Mouse (Mus musculus): ENCODE results near the gene Spsb3. TPM values are rescaled to one million over a fixed set of nuclear protein-coding genes. Genes with fewer than 3 reads are reported as not detected.
A peak's percentile ranks its signal among the peaks of the same experiment; 100 is the strongest.

The Spsb3 gene
- polyA plus RNA-seq, 1 experiment from 2014 or later: 51.5 TPM

DNA sequence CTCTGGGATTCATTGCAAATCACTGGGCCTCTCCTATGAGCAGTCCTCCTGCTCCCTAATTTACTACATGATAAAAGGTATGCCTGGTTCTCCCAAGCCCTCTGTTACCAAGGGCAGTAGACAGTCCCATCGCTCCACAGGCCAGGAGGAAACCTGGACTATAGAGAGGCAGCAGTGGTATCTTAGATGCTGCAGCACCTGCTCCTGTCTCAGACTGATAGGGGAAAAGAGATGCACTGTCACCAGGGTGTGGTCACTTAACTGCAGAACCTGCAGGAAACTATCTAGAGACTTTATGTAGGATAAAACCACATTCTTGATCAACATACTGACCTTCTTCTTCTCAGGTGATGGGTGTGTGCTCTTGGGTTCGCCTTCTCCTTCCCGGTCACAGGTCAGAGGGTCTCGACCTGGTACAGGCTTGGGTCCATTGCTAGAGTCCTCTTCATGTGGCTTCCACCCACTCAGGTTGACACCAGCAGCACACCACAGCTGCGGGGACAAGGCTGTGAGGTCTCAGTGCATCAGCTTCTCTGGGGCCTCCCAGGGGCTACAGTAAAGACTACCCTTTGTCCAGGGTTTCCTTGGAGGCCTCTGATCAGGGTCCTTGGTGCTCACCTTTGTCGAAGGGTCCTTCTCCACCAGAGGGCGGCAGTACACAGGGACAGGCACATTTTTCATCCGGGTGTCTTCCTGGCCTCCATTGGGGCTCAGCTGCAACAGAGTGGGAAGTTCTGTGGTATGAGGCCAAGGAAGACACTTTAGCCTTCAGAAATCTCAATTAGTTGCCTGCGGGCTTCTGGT lies 16.4 kb downstream of the Spsb3 start:
- no peak for ATAC-seq (ENCODE audit: low FRiP score)
- H3K4me3 ChIP-seq: no peak overlapping the region
- WGBS: 68% methylated on average over 9 of the region's 9 CpGs
- peaks cover 99% of the 10 kb centered on the region for H3K36me3 ChIP-seq
- peaks cover 2% of the 10 kb centered on the region for H3K4me1 ChIP-seq
- no peaks in the 10 kb centered on the region for H3K27me3 ChIP-seq
- no peak overlapping the region for H3K27ac ChIP-seq
- H3K9ac ChIP-seq: no peak overlapping the region
- no peaks in the 10 kb centered on the region for H3K9me3 ChIP-seq (replicated peaks)
- no peak overlapping the region for H3K4me2 ChIP-seq (replicated peaks)

DNA sequence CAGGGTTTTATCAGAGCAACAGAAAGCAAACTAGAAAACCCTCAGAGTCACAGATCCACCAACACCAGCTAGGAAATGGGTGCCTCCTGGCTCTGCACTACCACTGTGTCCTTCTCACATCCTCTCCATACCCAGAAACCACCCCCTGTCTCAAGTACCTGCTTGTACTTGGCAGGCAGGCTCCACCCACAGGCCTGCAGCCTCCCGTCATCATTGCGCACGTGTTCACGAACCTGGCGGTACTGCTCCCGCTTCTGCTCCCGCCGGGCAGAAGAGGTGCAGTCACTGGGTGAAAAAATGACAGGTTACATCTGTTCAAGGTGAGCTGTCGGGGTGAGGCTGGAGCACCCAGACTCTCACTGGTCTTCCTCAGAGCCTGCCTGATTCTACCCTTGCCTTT lies 17.3 kb downstream of the Spsb3 start:
- no peak for ATAC-seq (ENCODE audit: low FRiP score)
- Histone ChIP-seq H3K9me3 (replicated peaks) (no peaks in the 10 kb centered on the region), H3K4me1 (no peaks in the 10 kb centered on the region), H3K4me2 (replicated peaks) (no peak overlapping the region), H3K4me3 (no peak overlapping the region), H3K9ac (no peak overlapping the region), H3K27ac (no peak overlapping the region), H3K27me3 (no peaks in the 10 kb centered on the region), H3K36me3 (peaks cover 99% of the 10 kb centered on the region)
- 91% methylated on average over 9 of the region's 9 CpGs for WGBS

DNA sequence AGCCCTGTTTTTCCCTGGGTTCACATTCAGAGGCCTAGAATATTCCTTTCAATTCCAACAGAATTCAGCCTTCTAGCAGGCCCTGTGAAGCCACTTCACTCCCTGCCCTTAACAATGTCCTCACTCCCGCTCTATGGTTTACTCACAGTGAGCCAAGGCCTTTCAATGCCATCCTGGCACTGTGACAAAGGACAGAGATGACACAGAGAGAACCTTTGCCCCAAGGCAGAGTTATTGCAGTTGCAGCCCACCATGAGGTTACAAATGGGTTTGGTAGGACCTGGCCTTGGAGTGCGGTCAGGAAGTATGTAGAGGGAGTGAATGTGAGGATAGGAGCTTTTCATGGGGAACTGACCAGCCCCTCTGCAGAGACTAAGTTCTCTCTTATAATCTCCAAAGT lies 21.1 kb downstream of the Spsb3 start:
- no peak for ATAC-seq (ENCODE audit: low FRiP score)
- Histone ChIP-seq H3K9me3 (replicated peaks) (no peaks in the 10 kb centered on the region), H3K27me3 (no peaks in the 10 kb centered on the region), H3K27ac (no peak overlapping the region), H3K36me3 (peaks cover 99% of the 10 kb centered on the region), H3K4me3 (no peak overlapping the region), H3K4me2 (replicated peaks) (no peak overlapping the region), H3K9ac (no peak overlapping the region), H3K4me1 (no peaks in the 10 kb centered on the region)
- 94% methylated on average over 2 of the region's 2 CpGs for WGBS

DNA sequence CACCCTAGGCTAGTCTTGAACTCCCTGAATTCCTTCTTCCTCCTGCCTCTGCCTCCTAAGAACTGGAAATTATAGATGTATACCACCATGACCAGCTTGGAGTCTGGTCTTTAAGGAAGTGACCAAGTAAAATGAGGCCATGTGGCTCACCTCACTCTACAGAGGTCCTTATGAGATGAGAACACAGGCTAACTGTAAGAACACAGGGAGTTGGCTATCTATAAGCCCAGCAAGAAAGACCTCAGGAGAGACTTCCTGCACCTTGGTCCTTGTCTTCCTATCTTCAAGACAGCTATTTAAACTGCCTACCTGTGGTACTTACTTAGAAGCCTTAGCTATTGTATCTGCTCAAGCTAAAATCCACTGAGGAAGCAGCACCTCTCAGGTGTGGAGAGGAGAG lies 27.5 kb downstream of the Spsb3 start:
- no peak overlapping the region for H3K4me3 ChIP-seq
- H3K9ac ChIP-seq: no peak overlapping the region
- H3K27ac ChIP-seq: no peak overlapping the region
- no peaks in the 10 kb centered on the region for H3K27me3 ChIP-seq
- ATAC-seq (ENCODE audit: low FRiP score): no peak
- H3K4me1 ChIP-seq: no peaks in the 10 kb centered on the region
- no peaks in the 10 kb centered on the region for H3K9me3 ChIP-seq (replicated peaks)
- peaks cover 96% of the 10 kb centered on the region for H3K36me3 ChIP-seq
- H3K4me2 ChIP-seq (replicated peaks): no peak overlapping the region

DNA sequence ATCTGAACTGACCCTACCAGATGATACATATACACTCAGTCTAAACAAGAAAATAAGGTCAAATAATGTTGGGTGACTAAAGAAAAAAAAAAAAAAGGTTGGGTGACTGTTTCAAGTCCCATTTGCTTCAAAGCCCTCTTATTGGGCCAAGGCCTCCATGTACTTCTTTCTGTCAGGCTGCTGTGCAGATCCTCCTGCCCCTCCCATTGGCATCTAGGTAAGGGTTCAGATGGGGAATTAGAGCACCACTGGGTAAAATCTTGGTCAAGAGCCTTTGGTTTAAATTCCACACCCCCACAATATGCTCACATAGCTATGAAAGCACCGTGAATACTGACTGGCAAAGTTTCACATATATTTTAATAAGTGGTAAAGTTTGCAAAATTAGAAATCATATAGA lies 36.8 kb downstream of the Spsb3 start:
- H3K36me3 ChIP-seq: peaks cover 91% of the 10 kb centered on the region

DNA sequence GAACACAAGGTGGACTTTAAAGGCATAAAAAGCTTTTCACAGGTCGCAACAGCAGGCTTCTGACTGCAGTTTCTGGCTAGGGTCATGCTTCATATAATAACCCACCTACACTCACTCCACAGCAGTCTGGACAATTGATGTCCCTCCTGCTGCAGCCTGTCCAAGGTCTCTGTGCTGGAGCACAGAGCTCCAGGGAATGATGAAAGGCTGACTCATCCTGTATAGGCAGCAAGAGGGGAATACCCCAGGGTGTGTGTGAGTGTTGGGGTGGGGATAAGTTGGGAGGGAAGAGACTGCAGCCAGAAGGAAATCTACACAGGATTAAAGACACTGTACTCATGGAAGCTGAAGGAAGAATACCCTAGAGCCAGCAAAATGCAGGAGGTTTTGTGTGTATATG lies 43.1 kb downstream of the Spsb3 start:
- WGBS: 87% methylated on average over 1 of the region's 1 CpGs
- Histone ChIP-seq H3K4me1 (peaks cover 7% of the 10 kb centered on the region), H3K36me3 (peaks cover 42% of the 10 kb centered on the region), H3K4me3 (no peak overlapping the region), H3K4me2 (replicated peaks) (no peak overlapping the region), H3K27me3 (no peaks in the 10 kb centered on the region), H3K9me3 (replicated peaks) (no peaks in the 10 kb centered on the region), H3K9ac (no peak overlapping the region), H3K27ac (no peak overlapping the region)
- no peak for ATAC-seq (ENCODE audit: low FRiP score)

More for the DNA sequence above, 36.8 kb downstream of the Spsb3 start:
- Histone ChIP-seq H3K4me1 (no peaks in the 10 kb centered on the region), H3K27me3 (no peaks in the 10 kb centered on the region), H3K4me3 (no peak overlapping the region), H3K9ac (no peak overlapping the region), H3K9me3 (replicated peaks) (no peaks in the 10 kb centered on the region), H3K4me2 (replicated peaks) (no peak overlapping the region), H3K27ac (no peak overlapping the region)
- no peak for ATAC-seq (ENCODE audit: low FRiP score)
- WGBS: 100% methylated on average over 1 of the region's 1 CpGs

DNA sequence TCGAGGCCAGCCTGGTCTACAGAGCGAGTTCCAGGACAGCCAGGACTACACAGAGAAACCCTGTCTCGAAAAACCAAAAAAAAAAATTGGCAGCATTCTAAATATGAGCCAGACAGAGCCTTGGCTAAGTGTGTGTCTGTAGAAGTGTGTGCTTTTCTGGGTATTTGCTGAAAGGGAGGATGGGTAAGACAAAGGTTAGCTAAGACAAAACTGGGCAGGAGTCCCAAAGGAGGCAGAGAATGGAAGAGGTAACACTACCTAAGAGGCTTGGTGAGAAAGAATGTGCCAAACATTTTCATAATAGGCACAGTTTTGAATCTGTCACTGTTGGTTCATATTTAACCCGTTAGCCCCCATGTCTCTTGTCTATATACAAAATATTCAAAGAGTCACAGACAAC lies 46.0 kb downstream of the Spsb3 start:
- 92% methylated on average over 4 of the region's 4 CpGs for WGBS
- no peak for ATAC-seq (ENCODE audit: low FRiP score)
- H3K4me3 ChIP-seq: no peak overlapping the region
- H3K27me3 ChIP-seq: no peaks in the 10 kb centered on the region
- no peak overlapping the region for H3K4me2 ChIP-seq (replicated peaks)
- peaks cover 17% of the 10 kb centered on the region for H3K36me3 ChIP-seq
- H3K4me1 ChIP-seq: peaks cover 24% of the 10 kb centered on the region
- no peak overlapping the region for H3K9ac ChIP-seq
- H3K9me3 ChIP-seq (replicated peaks): no peaks in the 10 kb centered on the region
- H3K27ac ChIP-seq: no peak overlapping the region

DNA sequence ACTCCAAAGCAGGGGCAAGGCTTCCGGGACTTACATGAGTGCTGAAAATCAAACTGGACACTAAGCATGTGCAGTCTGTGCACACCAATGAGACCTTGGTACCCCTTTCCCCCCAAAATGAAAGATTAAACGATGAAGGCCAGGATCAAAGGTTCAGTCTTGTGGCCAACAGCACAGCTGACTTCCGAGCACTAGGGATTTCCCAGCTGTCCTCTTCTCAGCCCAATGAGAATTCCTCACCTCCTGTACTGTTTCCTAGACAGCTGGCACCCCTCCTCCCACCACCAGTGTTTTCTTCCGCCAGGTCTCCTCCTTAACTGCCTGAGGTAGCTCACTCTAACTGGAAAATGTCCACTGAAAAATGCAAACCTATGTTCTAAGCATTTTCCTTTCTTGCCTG lies 46.7 kb downstream of the Spsb3 start:
- Histone ChIP-seq H3K4me1 (peaks cover 24% of the 10 kb centered on the region), H3K27ac (no peak overlapping the region), H3K27me3 (no peaks in the 10 kb centered on the region), H3K4me3 (no peak overlapping the region), H3K9ac (no peak overlapping the region), H3K4me2 (replicated peaks) (no peak overlapping the region), H3K9me3 (replicated peaks) (no peaks in the 10 kb centered on the region), H3K36me3 (peaks cover 13% of the 10 kb centered on the region; the same call in 1 of the 2 replicates)
- WGBS: 75% methylated on average over 4 of the region's 4 CpGs
- ATAC-seq (ENCODE audit: low FRiP score): no peak

DNA sequence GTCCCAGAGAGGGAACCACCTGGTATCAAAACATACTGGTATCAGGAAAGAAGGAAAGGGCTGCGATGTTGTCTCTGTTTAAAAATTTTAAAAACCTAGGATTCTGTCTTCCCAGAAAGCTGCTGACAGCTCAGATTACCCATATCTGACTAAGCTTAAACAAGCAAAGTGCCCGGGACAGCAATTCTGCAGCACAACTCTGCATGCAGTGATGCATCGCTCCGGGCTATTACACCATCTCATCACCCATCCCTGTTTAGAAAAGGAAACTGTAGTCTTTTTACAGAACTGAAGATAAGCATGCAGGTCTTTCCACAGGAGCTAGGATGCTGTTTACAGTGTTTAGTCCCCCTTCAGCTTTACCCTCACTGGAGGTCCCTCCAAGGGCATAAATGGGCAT lies 48.5 kb downstream of the Spsb3 start:
- Histone ChIP-seq H3K9me3 (replicated peaks) (no peaks in the 10 kb centered on the region), H3K4me3 (peak overlapping the region; percentile 79), H3K36me3 (peaks cover 8% of the 10 kb centered on the region; the same call in 1 of the 2 replicates), H3K4me2 (replicated peaks) (peak overlapping the region; percentile 78), H3K4me1 (peaks cover 24% of the 10 kb centered on the region), H3K9ac (peak overlapping the region; percentile 86), H3K27ac (no peak overlapping the region), H3K27me3 (no peaks in the 10 kb centered on the region)
- no peak for ATAC-seq (ENCODE audit: low FRiP score)
- WGBS: 87% methylated on average over 4 of the region's 4 CpGs

DNA sequence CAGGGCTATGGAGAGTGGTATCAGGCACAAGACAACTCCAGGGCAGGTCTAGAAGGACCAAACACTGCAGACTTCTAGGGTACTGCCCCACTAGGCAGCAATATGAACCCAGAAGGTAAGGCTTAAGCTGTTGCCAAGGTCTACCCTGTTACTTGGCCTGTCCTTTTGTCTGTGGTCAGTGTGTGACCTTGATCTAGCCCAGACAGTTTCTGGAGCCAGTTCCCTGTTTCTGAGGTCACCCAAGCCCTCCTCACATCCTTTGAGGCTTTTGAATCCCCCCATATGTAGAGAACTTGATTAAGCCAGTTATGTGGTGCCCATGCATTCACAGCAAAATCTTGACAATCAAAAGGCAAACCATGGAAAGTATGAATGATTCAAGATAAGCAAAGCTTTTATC lies 49.2 kb downstream of the Spsb3 start:
- H3K27ac ChIP-seq: no peak overlapping the region
- ATAC-seq (ENCODE audit: low FRiP score): no peak
- H3K36me3 ChIP-seq: peaks cover 8% of the 10 kb centered on the region; the same call in 1 of the 2 replicates
- H3K4me3 ChIP-seq: peak overlapping the region; percentile 79
- H3K27me3 ChIP-seq: no peaks in the 10 kb centered on the region
- peak overlapping the region; percentile 86 for H3K9ac ChIP-seq
- no peaks in the 10 kb centered on the region for H3K9me3 ChIP-seq (replicated peaks)
- peak overlapping the region; percentile 78 for H3K4me2 ChIP-seq (replicated peaks)
- peaks cover 24% of the 10 kb centered on the region for H3K4me1 ChIP-seq

DNA sequence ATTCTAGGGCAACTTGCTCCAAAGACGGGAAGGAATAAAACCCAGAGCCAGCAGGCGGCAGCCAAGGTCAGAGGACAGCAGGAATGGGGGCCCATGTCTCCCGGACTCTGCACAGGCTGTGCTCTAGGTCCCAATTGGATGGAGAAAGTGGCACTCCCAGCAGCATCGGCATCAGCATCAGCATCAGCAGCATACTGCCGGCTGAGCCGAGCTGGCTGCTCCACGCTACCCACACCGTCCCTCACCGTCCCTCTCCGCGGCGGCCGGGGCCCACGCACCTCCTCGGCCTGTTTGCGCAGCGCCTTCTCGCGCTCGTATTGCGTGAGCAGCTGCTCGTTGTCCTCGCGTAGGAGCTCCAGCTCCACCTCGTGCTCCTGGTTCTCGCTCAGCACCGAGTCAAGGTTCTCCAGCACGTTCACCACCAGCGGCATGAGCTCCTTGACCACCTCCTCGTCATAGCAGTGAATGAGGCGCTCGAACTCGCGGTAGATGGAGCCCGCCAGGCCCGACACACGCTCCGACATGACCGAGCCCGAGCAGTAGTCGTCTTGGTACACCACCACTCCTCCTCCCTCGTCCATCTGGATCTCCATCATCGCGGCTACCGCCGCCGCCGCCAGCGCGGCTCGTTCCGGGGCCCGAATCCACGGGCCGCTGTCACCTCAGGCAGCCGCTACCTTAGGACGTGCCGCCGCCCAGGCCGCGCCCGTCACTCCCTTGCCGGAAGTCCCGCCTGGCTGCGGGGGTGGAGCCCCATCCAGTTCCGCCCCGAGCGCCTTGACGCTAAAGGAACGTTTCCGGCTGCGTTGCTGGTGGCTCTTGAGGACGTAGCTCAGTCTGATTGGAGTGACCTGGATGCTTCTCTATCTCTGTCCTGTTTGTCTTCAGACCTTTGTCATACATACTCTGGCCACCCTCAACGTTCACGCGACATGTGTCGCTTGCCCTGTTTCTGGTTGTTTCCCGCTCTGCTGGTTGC lies 50.1 kb downstream of the Spsb3 start, which contains the start of gene Mapk8ip3:
TSS of gene Mapk8ip3 (minus strand) at position 719 of the 979 bp plus-strand sequence.
- Histone ChIP-seq H3K4me2 (replicated peaks) (peak within 1 kb of the TSS; percentile 78), H3K36me3 (0 out of 2 replicates have a peak, but pooled peaks cover 4% of the 10 kb centered on the region), H3K4me1 (peaks cover 24% of the 10 kb centered on the region), H3K27me3 (no peaks in the 10 kb centered on the region), H3K27ac (peak within 1 kb of the TSS; percentile 90), H3K9me3 (replicated peaks) (no peaks in the 10 kb centered on the region), H3K9ac (peak within 1 kb of the TSS; percentile 86), H3K4me3 (peak within 1 kb of the TSS; percentile 79)
- WGBS: under 1% methylated on average over 78 of the region's 78 CpGs
- peak; percentile 97 for ATAC-seq (ENCODE audit: low FRiP score)

DNA sequence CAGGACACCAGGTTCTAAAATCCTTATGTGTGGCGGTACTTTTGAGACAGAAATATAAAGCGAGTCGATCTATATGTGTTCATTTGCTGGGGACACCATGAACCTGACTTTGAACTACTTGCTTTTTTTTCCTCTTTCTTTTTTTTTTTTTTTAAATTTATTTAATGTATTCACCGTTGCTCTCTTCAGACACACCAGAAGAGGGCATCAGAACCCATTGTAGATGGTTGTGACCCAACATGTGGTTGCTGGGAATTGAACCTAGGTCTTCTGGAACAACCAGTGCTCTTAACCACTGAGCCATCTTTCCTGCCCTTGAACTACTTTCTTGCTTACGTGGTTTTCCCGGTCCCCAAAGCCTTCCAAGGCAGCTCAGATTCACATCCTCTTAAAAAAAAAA lies 50.8 kb downstream of the Spsb3 start:
- ATAC-seq (ENCODE audit: low FRiP score): no peak; the same call in 1 of the 2 replicates
- Histone ChIP-seq H3K9me3 (replicated peaks) (no peaks in the 10 kb centered on the region), H3K27me3 (no peaks in the 10 kb centered on the region), H3K4me1 (peaks cover 24% of the 10 kb centered on the region), H3K9ac (peak overlapping the region; percentile 86), H3K4me3 (peak overlapping the region; percentile 79), H3K27ac (peak overlapping the region; percentile 90), H3K36me3 (0 out of 2 replicates have a peak, but pooled peaks cover 4% of the 10 kb centered on the region), H3K4me2 (replicated peaks) (peak overlapping the region; percentile 78)
- WGBS: 46% methylated on average over 6 of the region's 6 CpGs

Data from hindbrain, embryonic 12.5 days (tissue).